Mouse (Mus musculus) stomach, postnatal 0 days (tissue): ENCODE measurements around the gene Fam57a.

Experiments
- CTCF ChIP-seq: IDR thresholded peaks from 2 replicates; pipeline ENCODE4 v1.5.1; 2016; ENCODE audit warnings: antibody characterized with exemption, low read depth, mild to moderate bottlenecking, moderate library complexity
- EP300 ChIP-seq: optimal IDR thresholded peaks from 2 replicates; pipeline ENCODE3; 2016; ENCODE audit warnings: antibody characterized with exemption

- no peak for TF ChIP-seq CTCF
- no peak for TF ChIP-seq EP300
These were observed 21.1 kb upstream of the Fam57a start for GRCm38 (mm10) chr11:76158375-76158774.
